Mouse (Mus musculus): ENCODE measurements around the gene Dusp28.

GRCm38 (mm10) chr1:92892791-92893190, 14.0 kb upstream of the Dusp28 start:
- TF ChIP-seq CTCF (IDR thresholded peaks at IDR 0.05; ENCODE audit: extremely low read depth, insufficient read depth, insufficient read length, insufficient replicate concordance), result no peak
- TF ChIP-seq POLR2A (IDR thresholded peaks at IDR 0.05; ENCODE audit: low read depth, low read length), result no peak
